Mouse (Mus musculus) spleen, adult 2 months (tissue): ENCODE data around the gene Rcsd1.

Experiments
- CTCF ChIP-seq: fragments of 200-500 bp; IDR thresholded peaks from 2 replicates; pipeline ENCODE4 v1.5.1; 2011; ENCODE audit warnings: mild to moderate bottlenecking, inconsistent platforms; ENCODE audit not compliant: insufficient read depth, insufficient read length, insufficient replicate concordance; ENCODE audit errors: extremely low read depth
- POLR2A ChIP-seq: fragments of 200-500 bp; IDR thresholded peaks from 2 replicates; pipeline ENCODE4 v1.6.1; 2011; ENCODE audit warnings: low read depth, low read length, inconsistent platforms

DNA sequence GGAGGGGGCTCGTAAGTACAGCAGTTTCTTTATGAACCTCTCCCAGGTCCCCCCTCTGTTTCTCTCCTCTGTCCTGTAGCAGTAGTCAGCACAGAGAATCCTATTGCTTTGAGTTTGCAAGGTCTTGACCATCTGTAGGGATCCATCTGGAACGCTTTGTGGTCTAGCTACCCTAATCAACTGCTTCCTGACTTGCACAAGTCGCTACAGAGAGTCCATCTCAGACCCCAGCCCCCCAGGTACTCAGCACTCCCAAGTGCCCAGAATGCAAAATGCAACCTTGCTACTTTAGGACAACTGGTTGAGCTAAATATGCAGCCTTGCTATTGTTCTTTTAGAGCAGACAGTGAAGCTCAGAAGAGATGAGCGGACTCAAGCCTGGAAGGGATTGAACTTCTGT is 3.1 kb downstream of the Rcsd1 start:
- TF ChIP-seq CTCF, result no peak
- no peak for TF ChIP-seq POLR2A
